Mouse (Mus musculus) megakaryocyte, adult 5-6 weeks (primary cell): ENCODE measurements around the gene Sde2. TPM values are rescaled to one million over a fixed set of nuclear protein-coding genes. Genes with fewer than 3 reads are reported as not detected.

Experiments
- ATAC-seq: 2 replicates; pipeline ENCODE4 v1.8.0; 2016; ENCODE audit warnings: mild to moderate bottlenecking, inconsistent platforms; ENCODE audit not compliant: poor library complexity, severe bottlenecking
- total RNA-seq, 2 experiments: library from RNA; stranded (forward) in 1 of 2; stranded (reverse) in 1 of 2; fragments of 153-499, 151-499 nt in 1 of 2; fragments of 221-1000, 200-1000 nt in 1 of 2; gene quantifications; 2 replicates each; pipeline versions ENCODE4 v1.2.3 to v1.2.4; 2015 to 2017

Sde2 gene
- total RNA-seq, 2 experiments from 2014 or later: 21.1 to 34.9 TPM

DNA sequence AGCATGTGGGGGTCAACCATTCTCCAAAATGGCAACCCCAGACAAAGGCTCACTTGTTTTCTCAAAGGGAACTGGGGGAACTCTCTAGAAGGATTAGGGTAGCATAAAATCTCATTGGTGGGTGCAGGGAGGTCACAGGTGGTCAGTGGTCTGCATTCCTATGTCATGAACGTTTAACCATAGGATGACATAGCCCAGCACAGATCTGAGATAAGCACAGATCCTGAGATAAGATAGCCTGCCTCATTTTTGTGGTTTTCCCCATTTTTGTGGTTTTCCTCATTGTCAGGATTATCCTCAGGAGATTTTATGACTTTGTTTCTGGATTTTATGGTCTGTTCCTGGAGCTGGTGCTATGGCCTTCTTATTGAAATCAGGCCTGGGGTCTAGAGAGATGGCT, 66.1 kb downstream of the Sde2 start:
- no peak for ATAC-seq

Other genes starting within 250 kb of the Sde2 start
- 30.8 and 32.5 TPM in 2 replicates for gene Lin9, start 210.0 kb upstream of the Sde2 start, total RNA-seq (2015)
- gene Lin9, start 210.0 kb upstream of the Sde2 start, total RNA-seq (2017): 32.8 and 35.7 TPM in 2 replicates
- not detected in 2 replicates for gene Mixl1, start 154.1 kb upstream of the Sde2 start, total RNA-seq (2015)
- gene Mixl1, start 154.1 kb upstream of the Sde2 start, total RNA-seq (2017): not detected in 2 replicates
- 25.2 and 27.1 TPM in 2 replicates for gene Acbd3, start 125.1 kb upstream of the Sde2 start, total RNA-seq (2015)
- gene Acbd3, start 125.1 kb upstream of the Sde2 start, total RNA-seq (2017): 49.8 and 52.4 TPM in 2 replicates
- gene H3f3a, start 37.2 kb upstream of the Sde2 start, total RNA-seq (2015): 3,482 and 3,921 TPM in 2 replicates
- 2,689 and 3,338 TPM in 2 replicates for gene H3f3a, start 37.2 kb upstream of the Sde2 start, total RNA-seq (2017)
- not detected in 2 replicates for gene Lefty2, start 42.0 kb downstream of the Sde2 start, total RNA-seq (2015)
- gene Lefty2, start 42.0 kb downstream of the Sde2 start, total RNA-seq (2017): not detected in 2 replicates
- 14.5 and 16.4 TPM in 2 replicates for gene Pycr2, start 53.2 kb downstream of the Sde2 start, total RNA-seq (2015)
- 17.3 and 19.6 TPM in 2 replicates for gene Pycr2, start 53.2 kb downstream of the Sde2 start, total RNA-seq (2017)
- gene Lefty1, start 83.9 kb downstream of the Sde2 start, total RNA-seq (2015): 0.60 and 1.5 TPM in 2 replicates
- 0.29 and 0.98 TPM in 2 replicates for gene Lefty1, start 83.9 kb downstream of the Sde2 start, total RNA-seq (2017)
- 35.0 and 35.5 TPM in 2 replicates for gene Tmem63a, start 91.2 kb downstream of the Sde2 start, total RNA-seq (2015)
- gene Tmem63a, start 91.2 kb downstream of the Sde2 start, total RNA-seq (2017): 31.7 and 35.2 TPM in 2 replicates
- gene Ephx1, start 169.8 kb downstream of the Sde2 start, total RNA-seq (2015): 1.3 and 2.4 TPM in 2 replicates
- gene Ephx1, start 169.8 kb downstream of the Sde2 start, total RNA-seq (2017): 1.3 and 2.1 TPM in 2 replicates
- gene 9130409I23Rik, start 200.1 kb downstream of the Sde2 start, total RNA-seq (2015): not detected in 2 replicates
- not detected in 2 replicates for gene 9130409I23Rik, start 200.1 kb downstream of the Sde2 start, total RNA-seq (2017)